Mouse (Mus musculus): ENCODE results near the gene Kctd11.
"Not testable (repeated sequence)": the region's sequence is repeated elsewhere in the genome, so short reads cannot be mapped to it uniquely, and the experiment has no call there.

- not testable (repeated sequence) for TF ChIP-seq CTCF (IDR thresholded peaks at IDR 0.05; ENCODE audit: low read depth, low read length); POLR2A (IDR thresholded peaks at IDR 0.05; ENCODE audit: extremely low read depth, insufficient read depth, low read length)
Measured at GRCm38 (mm10) chr11:69863729-69864128, 17.5 kb downstream of the Kctd11 start.

Measured in liver, adult 2 months (tissue).